Mouse (Mus musculus) urinary bladder, postnatal 14 days (tissue): Measurements from ENCODE around the gene Disp1.

Source experiments
- DNase-seq: peaks from one replicate; pipeline ENCODE4 v3.0.0; 2021; ENCODE audit warnings: low spot score

The Disp1 gene

DNA sequence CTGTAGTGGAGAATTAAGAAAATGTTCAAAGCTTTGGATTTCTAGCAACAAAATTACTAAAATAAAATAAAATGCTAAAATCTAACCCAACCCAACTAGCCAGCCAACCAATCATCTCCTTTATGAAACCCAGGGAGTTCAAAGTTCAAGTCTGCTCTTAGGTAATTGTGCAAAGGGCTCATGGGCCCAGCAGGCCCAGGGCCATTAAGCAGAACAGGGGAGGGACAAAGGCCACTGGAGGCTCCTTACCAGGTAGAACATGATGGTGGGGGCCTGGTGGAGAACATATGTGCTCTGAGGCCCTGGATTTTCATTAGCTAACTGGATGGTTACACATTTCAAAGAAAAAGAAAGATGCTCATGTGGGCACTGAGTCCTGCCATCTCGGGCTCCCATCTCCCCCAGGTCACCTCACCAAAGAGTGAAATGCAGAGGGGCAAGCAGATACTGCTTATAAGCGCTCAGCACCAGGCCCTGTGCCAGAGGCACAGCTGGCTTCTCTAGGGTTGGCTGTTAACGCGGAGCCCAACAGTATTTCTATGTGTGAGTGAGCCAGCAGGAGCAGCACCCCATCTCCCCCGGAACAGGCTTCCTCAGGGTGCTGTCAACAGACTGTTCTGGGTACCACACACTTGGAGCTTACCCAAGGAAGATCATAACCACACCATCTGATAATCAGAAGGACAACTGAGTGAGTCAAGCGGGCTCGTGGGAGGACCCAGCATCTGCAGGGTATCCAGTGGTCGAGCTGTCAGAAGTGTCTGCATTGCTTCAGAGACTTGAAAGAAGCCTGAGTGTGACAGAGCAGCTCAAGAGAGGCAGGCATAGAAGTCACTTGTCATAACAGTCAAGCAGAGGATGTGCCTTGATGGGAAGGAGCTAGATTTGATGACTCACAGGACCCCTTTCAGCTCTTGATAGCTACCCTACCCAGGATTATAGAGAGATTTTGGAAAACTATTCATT, 137.0 kb downstream of the Disp1 start:
- peak; percentile 24 for DNase-seq

DNA sequence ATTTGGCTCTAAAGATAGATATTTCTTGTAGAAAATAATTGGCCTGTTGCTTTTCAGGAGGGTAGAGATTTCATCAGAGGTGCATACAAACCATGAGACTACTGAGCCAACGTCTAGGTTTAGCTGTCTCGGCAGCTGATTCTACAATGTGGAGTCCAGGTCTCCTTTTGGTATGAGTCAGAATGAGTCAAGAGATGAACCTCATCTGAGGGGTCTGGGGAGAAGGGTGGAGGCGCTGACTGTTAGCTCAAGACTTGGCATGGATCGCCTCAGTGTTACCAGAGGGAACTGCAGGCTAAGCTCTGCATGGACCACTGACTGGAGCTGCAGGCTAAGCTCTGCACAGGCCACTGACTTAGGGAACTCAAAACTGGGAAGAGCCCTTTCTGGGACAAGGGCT, 138.9 kb downstream of the Disp1 start:
- DNase-seq: no peak

DNA sequence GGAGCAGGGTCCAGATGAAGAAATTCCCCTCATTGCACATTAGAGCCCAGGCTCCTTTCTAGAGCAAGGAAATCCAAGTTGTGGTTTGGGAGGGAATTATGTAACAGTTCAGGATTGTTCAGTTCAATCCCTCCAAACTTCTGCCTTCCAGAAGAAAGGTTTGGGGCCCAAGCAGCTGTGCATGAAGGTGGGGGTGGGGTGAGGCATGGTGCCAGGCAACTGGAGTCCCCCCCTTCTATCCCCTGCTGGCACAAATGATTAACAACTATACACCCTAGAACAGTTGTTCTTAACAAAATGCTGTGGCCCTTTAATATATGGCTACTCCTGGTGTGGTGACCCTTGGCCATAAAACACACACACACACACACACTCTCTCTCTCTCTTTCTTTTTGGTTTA, 140.2 kb downstream of the Disp1 start:
- DNase-seq: no peak

DNA sequence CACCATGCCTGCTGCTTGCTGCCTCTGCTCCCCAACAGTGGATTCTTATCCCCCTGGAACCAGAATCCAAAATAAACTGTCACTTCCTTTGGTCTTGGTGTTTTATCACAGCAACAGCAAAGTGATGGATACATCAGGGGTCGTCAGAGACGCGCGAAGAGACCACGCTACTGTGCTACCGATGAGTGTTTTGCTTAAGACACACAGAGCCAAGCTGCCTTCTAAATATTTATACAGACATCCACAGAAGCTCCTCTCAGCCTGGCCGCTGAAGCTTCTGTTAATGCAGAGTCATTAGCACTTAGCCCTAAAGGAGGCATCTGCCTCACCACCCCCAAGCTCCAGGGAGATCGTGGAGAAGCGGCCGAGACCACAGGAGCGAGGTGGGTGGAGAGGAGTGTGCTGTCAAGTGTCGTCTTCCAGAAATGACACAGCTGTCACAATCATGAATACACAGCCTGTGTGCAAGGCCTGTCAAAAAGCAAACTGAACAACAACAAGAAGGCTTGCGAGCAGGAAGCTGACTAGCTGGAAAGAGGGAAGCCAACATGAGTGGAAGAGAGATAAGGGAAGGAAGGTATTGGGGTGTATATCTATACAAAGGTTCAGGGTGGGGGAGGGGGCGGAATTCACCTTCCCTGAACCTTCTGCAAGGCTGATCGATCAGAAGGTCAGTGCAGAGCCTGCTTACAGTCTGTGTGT, 146.1 kb downstream of the Disp1 start:
- DNase-seq: no peak

- peak; percentile 54 for DNase-seq
Observed at GRCm38 (mm10) chr1:183072263-183073050, 148.9 kb downstream of the Disp1 start.

DNA sequence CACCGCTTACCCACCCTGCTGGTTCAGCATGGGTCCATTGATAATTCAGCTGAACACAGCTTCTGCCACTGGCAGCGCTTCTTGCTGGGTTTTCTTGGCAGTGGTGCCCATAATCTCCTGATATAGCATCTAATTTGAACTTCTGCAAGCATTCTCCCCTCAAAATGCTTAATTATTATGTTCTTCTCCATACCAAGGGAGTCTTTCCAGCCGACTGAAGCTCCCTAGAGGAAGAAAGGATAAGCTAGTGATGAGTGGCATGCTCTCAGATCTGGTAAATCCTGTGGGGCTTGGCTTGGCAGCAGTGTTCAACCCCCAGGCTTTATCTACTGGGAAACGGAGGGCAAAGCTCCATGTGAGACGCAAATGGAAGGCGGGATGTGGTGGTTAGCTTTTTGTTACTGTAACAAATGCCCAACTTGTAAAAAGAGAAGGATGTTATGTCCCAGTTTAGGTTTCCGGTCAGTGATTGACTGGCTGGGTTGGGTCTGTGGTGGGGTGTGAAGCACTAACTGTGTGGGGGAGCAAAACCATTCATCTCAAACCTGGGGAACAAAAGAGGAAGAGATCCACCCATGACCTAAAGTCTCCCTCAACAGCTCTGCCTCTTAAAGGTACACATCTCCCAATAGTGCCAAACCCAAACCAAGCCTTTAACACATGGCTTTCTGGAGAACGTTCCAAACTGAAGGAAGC, 151.2 kb downstream of the Disp1 start:
- no peak for DNase-seq

GRCm38 (mm10) chr1:183067807-183068206, 153.5 kb downstream of the Disp1 start:
- DNase-seq: no peak

GRCm38 (mm10) chr1:183066981-183067380, 154.3 kb downstream of the Disp1 start:
- DNase-seq: no peak

- DNase-seq: no peak
Observed at GRCm38 (mm10) chr1:183060611-183061010, 160.7 kb downstream of the Disp1 start.

DNA sequence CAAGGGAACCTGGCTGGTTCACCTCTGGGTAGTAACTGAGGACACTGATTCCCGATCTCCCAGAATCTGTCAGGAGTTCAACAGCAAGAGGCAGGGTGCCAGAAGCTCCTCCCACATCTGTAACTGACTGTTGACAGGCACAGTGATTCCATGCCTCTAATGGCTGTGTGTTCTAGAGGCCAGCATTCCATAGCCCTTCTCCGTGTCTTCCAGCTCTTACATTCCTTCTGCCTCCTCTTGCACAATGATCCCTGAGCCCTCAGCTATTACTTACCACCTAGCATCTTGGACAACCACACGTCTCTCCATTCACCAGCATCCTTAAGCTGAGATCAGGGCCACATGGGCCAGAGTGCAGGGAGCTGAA, 165.1 kb downstream of the Disp1 start:
- peak; percentile 38 for DNase-seq

DNA sequence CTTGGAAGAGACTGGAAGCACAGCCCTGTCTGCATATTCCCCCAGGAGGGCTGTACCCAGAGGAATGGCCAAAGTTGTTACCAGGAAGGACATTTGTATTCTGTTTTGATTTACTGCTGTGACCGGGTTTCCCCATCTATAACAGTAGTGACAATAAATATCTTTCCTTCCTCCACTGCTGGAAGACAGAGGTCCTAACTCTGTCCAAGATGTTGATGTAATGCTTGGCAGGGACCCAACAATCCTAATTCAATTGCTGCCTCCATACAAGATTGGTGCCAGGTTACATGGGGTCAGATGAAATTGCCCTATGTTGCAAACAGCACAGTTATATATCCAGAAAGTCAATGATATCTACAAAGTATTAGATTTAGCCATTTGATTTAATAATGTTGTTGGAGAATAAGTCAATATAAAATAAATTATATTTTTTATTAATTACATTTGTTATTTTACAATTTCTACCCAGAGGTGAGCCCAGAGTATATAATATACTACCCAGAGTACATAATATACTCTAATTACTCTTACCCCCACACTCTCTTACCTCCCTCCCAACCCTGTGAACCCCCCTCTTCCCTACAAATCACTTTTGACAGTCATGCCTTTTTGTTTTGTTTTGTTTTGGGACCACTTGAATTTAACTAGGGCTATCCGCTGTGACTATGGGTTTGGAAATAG, 165.6 kb downstream of the Disp1 start:
- DNase-seq: peak; percentile 44

GRCm38 (mm10) chr1:183052663-183053062, 168.7 kb downstream of the Disp1 start:
- DNase-seq: peak; percentile 46

GRCm38 (mm10) chr1:183049295-183049694, 172.0 kb downstream of the Disp1 start:
- no peak for DNase-seq

DNA sequence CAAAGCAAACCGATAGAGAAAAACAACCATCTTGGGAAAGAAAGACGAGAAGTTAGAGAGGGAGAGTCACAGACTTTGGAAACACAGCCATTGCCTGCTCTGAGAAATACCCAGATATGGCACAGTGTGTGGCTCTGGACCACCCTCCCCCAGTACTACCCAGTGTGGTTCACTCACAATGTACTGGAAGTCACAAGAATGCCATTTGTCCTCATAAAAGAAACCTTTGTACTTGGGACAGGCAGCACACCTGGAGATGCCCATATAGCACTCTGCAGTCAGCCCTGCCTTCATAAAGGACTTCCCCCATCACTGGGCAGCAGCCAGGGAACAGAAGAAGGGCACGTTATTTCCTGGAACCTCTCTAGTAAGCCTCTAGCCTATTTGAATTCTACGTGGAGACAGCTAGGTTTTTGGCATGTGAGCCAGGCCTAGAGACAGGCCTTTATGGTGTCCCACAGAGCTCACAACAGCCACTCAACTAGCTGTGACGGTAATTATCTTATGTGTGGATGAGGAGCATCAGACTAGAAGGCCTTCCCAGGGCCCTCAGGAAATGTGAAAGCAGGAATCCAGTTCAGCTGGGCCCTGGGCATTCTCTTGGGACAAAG, 173.3 kb downstream of the Disp1 start:
- no peak for DNase-seq

DNA sequence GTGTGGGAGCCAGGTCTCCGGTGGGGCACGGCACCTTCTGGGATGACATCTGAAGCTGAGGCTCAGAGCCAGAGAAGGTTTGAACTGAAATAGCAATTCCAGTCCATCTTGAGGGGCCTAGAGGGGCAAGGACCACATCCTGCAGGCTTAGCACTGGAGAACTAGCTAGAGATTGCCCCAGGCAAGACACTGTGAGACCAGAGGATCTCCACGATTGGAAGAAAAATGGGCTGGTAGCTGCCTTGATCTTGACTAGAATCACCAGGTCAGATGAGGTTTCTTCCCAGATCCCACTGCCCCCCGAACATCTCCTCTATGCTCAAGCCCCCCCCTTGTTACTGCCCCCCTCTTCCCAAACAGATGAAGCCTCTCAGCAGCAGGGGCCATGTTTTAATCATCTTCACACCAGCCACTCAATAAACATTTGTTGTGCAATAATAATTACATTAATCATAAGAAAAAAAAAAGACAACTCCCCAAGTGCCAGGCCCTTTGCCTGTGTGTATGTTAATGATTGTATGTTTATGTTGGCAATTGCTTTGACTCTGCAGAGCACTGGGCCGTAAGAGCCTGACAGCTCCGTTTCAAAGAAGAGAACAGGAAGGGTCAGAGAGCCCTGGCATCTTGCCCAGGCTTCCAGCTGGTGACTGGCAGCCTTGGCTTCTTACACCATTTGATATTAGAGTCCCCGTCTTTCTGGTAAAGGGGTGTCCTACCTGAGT, 174.0 kb downstream of the Disp1 start:
- peak; percentile 55 for DNase-seq

GRCm38 (mm10) chr1:183046081-183046480, 175.2 kb downstream of the Disp1 start:
- DNase-seq: no peak

DNA sequence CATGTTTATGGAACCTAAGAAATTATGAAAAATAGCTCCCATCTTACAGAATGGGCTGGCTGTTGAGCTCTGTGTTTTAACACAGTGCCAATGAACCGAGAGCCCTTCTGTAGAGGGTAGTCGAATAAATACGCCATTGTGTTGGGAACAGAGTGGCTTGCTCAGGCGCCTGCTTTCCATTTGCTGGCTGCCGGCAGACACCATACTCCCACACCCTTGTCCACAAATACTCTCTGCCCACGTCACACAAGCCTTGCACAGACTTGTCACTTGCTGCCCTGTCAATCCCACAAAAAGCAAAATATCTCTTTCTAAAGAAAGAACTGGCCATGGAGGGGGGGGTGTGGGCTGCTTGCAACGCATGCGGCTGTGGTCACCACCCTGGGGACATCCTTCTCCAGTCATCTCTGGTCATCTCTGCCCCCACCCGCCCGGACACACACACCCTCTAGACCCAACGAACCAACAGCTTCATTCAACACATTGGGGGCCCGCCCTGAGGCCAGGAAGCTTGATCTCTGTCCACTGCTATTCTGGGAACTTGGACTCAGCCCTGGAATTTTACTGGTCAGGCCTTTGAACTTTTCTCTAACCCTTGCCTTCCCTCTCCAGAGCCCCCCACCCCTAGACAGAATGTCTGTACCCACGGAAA, 178.0 kb downstream of the Disp1 start:
- DNase-seq: no peak

DNA sequence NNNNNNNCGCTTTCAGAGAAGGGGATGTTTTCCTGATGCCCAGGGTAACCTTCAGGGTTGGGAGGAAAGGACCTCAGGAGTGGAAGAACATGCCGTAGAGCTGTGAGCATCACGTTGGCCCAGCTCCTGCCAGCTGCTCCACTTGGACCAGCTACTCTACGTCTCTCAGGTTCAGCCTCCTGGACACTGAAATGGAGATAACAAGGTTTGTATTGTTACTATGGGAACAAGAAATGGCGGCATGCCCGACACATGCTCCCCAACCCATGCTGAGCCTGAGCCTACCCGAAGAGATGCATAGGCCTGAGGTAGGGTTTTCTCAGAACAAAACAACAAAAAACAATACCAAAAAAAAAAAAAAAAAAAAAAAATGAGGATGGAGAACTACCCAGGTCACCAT, 179.6 kb downstream of the Disp1 start:
- no peak for DNase-seq

- DNase-seq: no peak
Observed at GRCm38 (mm10) chr1:183040847-183041382, 180.4 kb downstream of the Disp1 start.
